Mouse (Mus musculus) thymus, adult 2 months (tissue): ENCODE measurements around the gene Clca2.

Experiments
- CTCF ChIP-seq: fragments of 200-500 bp; IDR thresholded peaks from 2 replicates; pipeline ENCODE4 v1.5.1; 2012; ENCODE audit warnings: mild to moderate bottlenecking, control low read depth, low read length, moderate library complexity, borderline replicate concordance; ENCODE audit not compliant: control insufficient read depth, poor library complexity, insufficient read depth; ENCODE audit errors: extremely low read depth
- POLR2A ChIP-seq: fragments of 200-500 bp; IDR thresholded peaks from 2 replicates; pipeline ENCODE4 v1.6.1; 2012; ENCODE audit warnings: mild to moderate bottlenecking, low read length, control low read depth, moderate library complexity; ENCODE audit not compliant: control insufficient read depth, poor library complexity, insufficient read depth; ENCODE audit errors: extremely low read depth

GRCm38 (mm10) chr3:145087857-145088598, 11.2 kb downstream of the Clca2 start:
- no peak for TF ChIP-seq CTCF
- no peak for TF ChIP-seq POLR2A
